In genomic region chr12:56224142-56224895, GRCm38 (mm10) we compare ENCODE assay signal across 25 mouse cellular contexts.
"Had no signal": no experiment of that assay in that cellular context is flagged by ENCODE, and none has a peak within 500 bp of the region (broad histone marks: within the 10 kb centered on the region; RNA-seq: fewer than 3 reads in every experiment).

No protein-coding gene starts in this region.

- H3K9ac ChIP-seq: forebrain, postnatal 0 days; heart, embryonic 12.5 days; hindbrain, embryonic 12.5 days; hindbrain, embryonic 14.5 days; intestine, embryonic 15.5 days; limb, embryonic 12.5 days; liver, embryonic 13.5 days had no signal

- H3K27me3 ChIP-seq: heart, embryonic 12.5 days; hindbrain, embryonic 12.5 days; intestine, embryonic 15.5 days; limb, embryonic 12.5 days; liver, embryonic 13.5 days had no signal

- H3K36me3 ChIP-seq: heart, embryonic 10.5 days; heart, embryonic 12.5 days; hindbrain, embryonic 10.5 days; hindbrain, embryonic 12.5 days; intestine, embryonic 15.5 days; limb, embryonic 10.5 days; limb, embryonic 12.5 days; liver, embryonic 13.5 days had no signal

- H3K4me3 ChIP-seq: heart, embryonic 10.5 days; heart, embryonic 12.5 days; hindbrain, embryonic 10.5 days; hindbrain, embryonic 12.5 days; intestine, embryonic 15.5 days; layer of hippocampus, adult 2 months; left cerebral cortex, adult 2 months; limb, embryonic 10.5 days; limb, embryonic 12.5 days; liver, embryonic 13.5 days had no signal

- H3K4me2 ChIP-seq: heart, embryonic 12.5 days; hindbrain, embryonic 12.5 days; hindbrain, embryonic 14.5 days; intestine, embryonic 15.5 days; limb, embryonic 12.5 days; liver, embryonic 11.5 days; liver, embryonic 13.5 days had no signal

- H3K9me3 ChIP-seq: heart, embryonic 10.5 days; hindbrain, embryonic 10.5 days; hindbrain, embryonic 12.5 days; intestine, embryonic 15.5 days; limb, embryonic 10.5 days; limb, embryonic 12.5 days; liver, embryonic 13.5 days had no signal

- H3K4me1 ChIP-seq: heart, embryonic 10.5 days; heart, embryonic 12.5 days; hindbrain, embryonic 10.5 days; hindbrain, embryonic 12.5 days; intestine, embryonic 15.5 days; limb, embryonic 10.5 days; limb, embryonic 12.5 days; liver, embryonic 13.5 days had no signal

- ATAC-seq: forebrain, postnatal 0 days; hindbrain, embryonic 16.5 days; inflammation-experienced regulatory T-cells, adult 6 months; intestine, embryonic 15.5 days; intestine, postnatal 0 days had no signal

- DNase-seq: forebrain, postnatal 0 days; gastrocnemius, postnatal 14 days; gastrocnemius, postnatal 36 days; heart, adult 18-20 months; heart, postnatal 10 days; heart, postnatal 4 days; kidney, adult 18-20 months; kidney, postnatal 10 days; kidney, postnatal 4 days; liver; liver, embryonic 13.5 days had no signal

- H3K27ac ChIP-seq: heart, embryonic 10.5 days; hindbrain, embryonic 10.5 days; hindbrain, embryonic 12.5 days; hindbrain, embryonic 14.5 days; intestine, embryonic 15.5 days; layer of hippocampus, adult 2 months; left cerebral cortex, adult 2 months; limb, embryonic 10.5 days; limb, embryonic 12.5 days; liver, embryonic 13.5 days had no signal
